Mouse (Mus musculus) skeletal muscle tissue, postnatal 0 days (tissue): ENCODE data around the gene Lpin3. TPM values are rescaled to one million over a fixed set of nuclear protein-coding genes. Genes with fewer than 3 reads are reported as not detected.

Experiments
- polyA plus RNA-seq: library from polyadenylated mRNA; unstranded; fragments of >200 nt; fragmentation: Nextera tagmentation; extraction: Ambion mirVana; gene quantifications from 2 replicates; pipeline ENCODE4 v1.2.1, GENCODE M21; 2015

Lpin3 gene
- 1.3 and 1.6 TPM in 2 replicates for polyA plus RNA-seq

GRCm38 (mm10) chr2:160880453-160881195, at the start of gene Lpin3:
Lpin3 (plus strand) TSS chr2:160880670.

DNA sequence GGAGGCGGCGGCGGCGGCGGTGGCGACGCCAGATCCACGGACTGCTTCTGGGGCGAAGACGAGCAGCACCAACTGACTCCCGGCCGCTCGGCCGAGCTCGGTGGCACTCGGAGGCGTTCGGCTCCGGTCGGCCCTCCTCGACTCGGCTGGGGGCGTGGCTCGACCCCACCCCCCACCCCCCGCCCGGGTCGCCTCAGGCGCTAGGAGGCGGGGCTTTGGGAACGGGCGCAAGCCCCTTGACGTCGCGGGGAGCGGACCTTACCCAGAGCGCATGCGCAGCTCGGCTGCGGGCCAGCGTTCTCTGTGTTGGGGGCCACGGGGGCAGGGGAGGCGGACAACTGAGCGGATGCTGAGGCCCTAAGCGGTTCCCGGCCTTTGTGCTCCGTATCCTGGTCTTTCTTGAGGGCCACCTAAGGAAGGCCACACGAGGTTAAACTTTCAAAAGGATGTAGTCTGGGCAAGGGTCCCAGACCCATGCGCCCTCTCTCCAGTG, 7.5 kb upstream of the Lpin3 start, which contains the start of gene Zhx3:
Gene Zhx3, minus strand, starts transcription at position 109 of the 493 bp plus-strand sequence.

GRCm38 (mm10) chr2:160912231-160912671, 31.8 kb downstream of the Lpin3 start, which contains the start of gene Emilin3:
Emilin3 (minus strand) TSS chr2:160912328.

Other genes with a start within 250 kb of the Lpin3 start
- gene Top1, start 234.8 kb upstream of the Lpin3 start, polyA plus RNA-seq, result 32.1 and 34.1 TPM in 2 replicates
- 18.7 and 19.1 TPM in 2 replicates for gene Plcg1, start 149.4 kb upstream of the Lpin3 start, polyA plus RNA-seq
- 7.6 and 8.2 TPM in 2 replicates for gene Zhx3, start 7.7 kb upstream of the Lpin3 start, polyA plus RNA-seq
- 4.2 and 4.5 TPM in 2 replicates for gene Emilin3, start 31.7 kb downstream of the Lpin3 start, polyA plus RNA-seq
- gene Chd6, start 228.4 kb downstream of the Lpin3 start, polyA plus RNA-seq, result 10.2 and 12.8 TPM in 2 replicates